Mouse (Mus musculus) limb, embryonic 11.5 days (tissue): ENCODE measurements around the gene Gbp5. TPM values are rescaled to one million over a fixed set of nuclear protein-coding genes. Genes with fewer than 3 reads are reported as not detected.
"Not testable (repeated sequence)": the region's sequence is repeated elsewhere in the genome, so short reads cannot be mapped to it uniquely, and the experiment has no call there.

Source experiments
- ATAC-seq: fragments of 200-750 bp; cut with Nextera tagmentation; 2 replicates; pipeline ENCODE4 v1.8.0; 2017; ENCODE audit warnings: low read depth; ENCODE audit not compliant: insufficient number of reproducible peaks, low FRiP score, low TSS enrichment
- DNase-seq: peaks from one replicate; pipeline ENCODE4 v3.0.0-alpha.2; 2015; ENCODE audit warnings: low spot score
- H3K27ac ChIP-seq: fragments of 300-500 bp; sonication (generic); replicated peaks from 2 replicates; pipeline ENCODE4 v1.5.1; 2014; ENCODE audit warnings: low read depth, mild to moderate bottlenecking, low read length
- H3K27me3 ChIP-seq: fragments of 300-500 bp; sonication (generic); 2 replicates; pipeline ENCODE4 v1.6.1; 2014; ENCODE audit warnings: mild to moderate bottlenecking, low read length, mixed read lengths; ENCODE audit not compliant: control insufficient read depth, insufficient read depth
- H3K36me3 ChIP-seq: fragments of 300-500 bp; sonication (generic); 2 replicates; pipeline ENCODE4 v1.6.1; 2014; ENCODE audit warnings: mild to moderate bottlenecking, low read length, moderate library complexity, mixed read lengths; ENCODE audit not compliant: control insufficient read depth, insufficient read depth
- H3K4me1 ChIP-seq: fragments of 300-500 bp; sonication (generic); 2 replicates; pipeline ENCODE4 v1.6.1; 2014; ENCODE audit warnings: low read length, mixed read lengths; ENCODE audit not compliant: control insufficient read depth, insufficient read depth
- H3K4me2 ChIP-seq: fragments of 300-500 bp; sonication (generic); 2 replicates; pipeline ENCODE4 v1.6.1; 2014; ENCODE audit warnings: low read depth, mild to moderate bottlenecking, moderate library complexity; ENCODE audit not compliant: severe bottlenecking
- H3K4me3 ChIP-seq: fragments of 300-500 bp; sonication (generic); 2 replicates; pipeline ENCODE4 v1.5.1; 2014; ENCODE audit warnings: low read depth, low read length
- H3K9ac ChIP-seq: fragments of 300-500 bp; sonication (generic); 2 replicates; pipeline ENCODE4 v1.6.1; 2014; ENCODE audit warnings: mild to moderate bottlenecking, low read length
- H3K9me3 ChIP-seq: fragments of 300-500 bp; sonication (generic); 2 replicates; pipeline ENCODE4 v1.6.1; 2016; ENCODE audit warnings: low read length; ENCODE audit not compliant: control insufficient read depth
- WGBS: fragments of 180-500 bp; shearing (Covaris S2); extraction: QIAGEN DNeasy Blood & Tissue Kit; methylation state at CpG from one replicate; pipeline ENCODE4 v1.1.7; 2014; 5-methylcytosine and 5-hydroxymethylcytosine counted together
- polyA plus RNA-seq: library from polyadenylated mRNA; unstranded; fragments of >200 nt; fragmentation: Nextera tagmentation; extraction: Ambion mirVana; gene quantifications from 2 replicates; pipeline ENCODE4 v1.2.1, GENCODE M21; 2014

Gbp5 gene
- polyA plus RNA-seq, 1 experiment from 2014 or later = not detected

DNA sequence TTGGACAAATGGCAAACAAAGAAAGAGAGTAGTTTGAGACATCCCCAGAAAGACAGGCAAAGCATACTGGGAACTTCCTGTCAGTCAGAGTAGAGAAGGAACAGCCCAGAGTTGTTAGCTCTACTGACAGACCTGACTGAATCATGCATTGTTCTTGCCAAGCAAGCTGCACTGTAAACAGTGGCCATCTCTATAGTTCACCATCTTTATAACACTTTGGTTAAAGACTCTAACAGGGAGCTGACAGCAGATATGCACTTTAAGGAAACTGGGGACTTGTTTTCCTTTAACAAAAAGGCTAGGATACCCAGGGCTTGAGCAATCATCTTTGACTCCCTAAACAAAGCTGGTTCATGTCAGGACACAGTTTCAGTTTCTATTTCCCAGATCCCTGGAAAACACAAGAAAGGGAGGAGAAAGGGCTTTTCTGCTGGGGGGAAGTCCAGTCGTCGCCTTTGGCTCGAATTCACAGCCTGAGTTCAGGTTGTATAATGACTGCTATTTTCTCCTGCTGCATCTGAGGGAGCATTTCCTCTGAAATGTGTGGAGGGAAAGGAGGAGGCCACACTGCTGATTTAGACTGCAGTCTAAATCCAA, 66.0 kb downstream of the Gbp5 start, which contains the start of gene Gbp3:
Gene Gbp3, plus strand, starts transcription at position 395 of the 597 bp plus-strand sequence.
- no peak within 1 kb of the TSS for H3K27ac ChIP-seq
- no peaks in the 10 kb centered on the region for H3K27me3 ChIP-seq
- no peak within 1 kb of the TSS for H3K9ac ChIP-seq
- DNase-seq (no peak), ATAC-seq (no peak)
- H3K4me3 ChIP-seq = peak within 1 kb of the TSS; percentile 26
- 36% methylated on average over 3 of the region's 3 CpGs for WGBS
- no peaks in the 10 kb centered on the region for H3K9me3 ChIP-seq
- H3K36me3 ChIP-seq = no peaks in the 10 kb centered on the region
- peak within 1 kb of the TSS; percentile 42 for H3K4me2 ChIP-seq
- no peaks in the 10 kb centered on the region for H3K4me1 ChIP-seq

DNA sequence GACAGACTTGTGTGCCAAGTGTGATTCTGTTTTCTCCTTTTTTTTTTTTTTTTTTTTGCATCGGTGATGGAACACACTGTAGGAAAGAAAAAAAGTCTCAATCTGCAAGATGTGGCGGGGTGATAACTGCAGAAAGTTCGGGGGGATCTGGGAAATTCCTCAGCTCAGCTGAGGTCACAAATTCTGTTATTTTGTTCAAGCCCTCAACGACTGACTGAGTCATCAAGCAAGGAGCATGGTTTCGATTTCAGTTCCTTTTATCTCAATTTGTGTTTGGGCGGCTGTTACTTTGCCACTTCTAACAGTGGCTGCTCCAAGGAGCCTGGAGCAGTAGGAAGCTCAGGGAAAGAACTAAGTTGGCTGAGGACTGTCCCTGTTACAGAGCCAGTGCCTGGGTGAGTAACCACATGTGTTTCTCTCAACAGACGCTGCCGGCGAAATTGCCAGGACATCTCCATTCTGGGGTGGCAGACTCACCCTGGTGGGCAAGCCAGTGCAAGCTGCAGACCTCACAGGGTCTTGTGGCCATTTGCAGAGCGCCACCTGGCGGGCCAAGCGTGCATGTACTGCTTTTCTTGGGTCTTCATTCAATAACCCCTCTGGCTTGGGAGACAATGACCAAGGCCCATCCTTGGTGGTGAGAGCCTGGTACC, 66.6 kb downstream of the Gbp5 start:
- Histone ChIP-seq H3K4me3 (peak overlapping the region; percentile 26), H3K9me3 (no peaks in the 10 kb centered on the region), H3K4me1 (no peaks in the 10 kb centered on the region), H3K27ac (no peak overlapping the region), H3K36me3 (no peaks in the 10 kb centered on the region), H3K4me2 (peak overlapping the region; percentile 42), H3K9ac (no peak overlapping the region), H3K27me3 (no peaks in the 10 kb centered on the region)
- 13% methylated on average over 12 of the region's 12 CpGs for WGBS
- peak; percentile 57; the same call in 1 of the 2 replicates for ATAC-seq
- DNase-seq = peak; percentile 87

- no peaks in the 10 kb centered on the region for H3K9me3 ChIP-seq
- DNase-seq (no peak), ATAC-seq (no peak)
- H3K27me3 ChIP-seq = no peaks in the 10 kb centered on the region
- WGBS = 87% methylated on average over 14 of the region's 14 CpGs
- no peaks in the 10 kb centered on the region for H3K4me1 ChIP-seq
- no peak overlapping the region for H3K4me2 ChIP-seq
- H3K27ac ChIP-seq = no peak overlapping the region
- H3K36me3 ChIP-seq = no peaks in the 10 kb centered on the region
- H3K9ac ChIP-seq = no peak overlapping the region
- H3K4me3 ChIP-seq = no peak overlapping the region
These were observed 67.4 kb downstream of the Gbp5 start for GRCm38 (mm10) chr3:142561045-142561646.

GRCm38 (mm10) chr3:142561666-142562065, 67.9 kb downstream of the Gbp5 start:
- Histone ChIP-seq H3K9me3 (no peaks in the 10 kb centered on the region), H3K9ac (no peak overlapping the region), H3K27me3 (no peaks in the 10 kb centered on the region), H3K4me1 (no peaks in the 10 kb centered on the region), H3K4me2 (no peak overlapping the region), H3K27ac (no peak overlapping the region), H3K4me3 (no peak overlapping the region), H3K36me3 (no peaks in the 10 kb centered on the region)
- ATAC-seq (no peak), DNase-seq (no peak)
- 85% methylated on average over 7 of the region's 7 CpGs for WGBS

- not testable (repeated sequence) for H3K9ac ChIP-seq, H3K27me3 ChIP-seq, H3K36me3 ChIP-seq, ATAC-seq, H3K4me3 ChIP-seq, DNase-seq, H3K9me3 ChIP-seq, H3K4me1 ChIP-seq, H3K27ac ChIP-seq, H3K4me2 ChIP-seq
- 76% methylated on average over 5 of the region's 5 CpGs for WGBS
These were observed 73.7 kb downstream of the Gbp5 start for GRCm38 (mm10) chr3:142567490-142567889.

DNA sequence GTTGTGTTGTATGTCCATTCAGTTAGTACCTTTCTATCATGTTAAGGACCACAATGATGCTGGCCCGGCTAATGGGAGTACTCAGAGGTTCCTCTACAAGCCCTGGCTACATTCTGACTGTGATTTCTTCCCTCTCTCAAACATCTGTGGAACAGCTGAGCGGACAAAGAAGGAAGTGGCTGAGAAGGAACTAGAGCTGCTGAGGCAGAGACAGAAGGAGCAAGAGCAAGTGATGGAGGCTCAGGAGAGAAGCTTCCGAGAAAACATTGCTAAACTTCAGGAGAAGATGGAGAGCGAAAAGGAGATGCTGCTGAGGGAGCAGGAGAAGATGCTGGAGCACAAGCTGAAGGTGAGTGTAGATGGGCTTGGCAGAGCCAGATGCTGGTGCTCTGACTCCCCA, 77.0 kb downstream of the Gbp5 start:
- Histone ChIP-seq H3K4me2 (no peak overlapping the region), H3K27ac (no peak overlapping the region), H3K4me3 (no peak overlapping the region), H3K36me3 (no peaks in the 10 kb centered on the region), H3K9ac (no peak overlapping the region), H3K9me3 (no peaks in the 10 kb centered on the region), H3K4me1 (no peaks in the 10 kb centered on the region), H3K27me3 (no peaks in the 10 kb centered on the region)
- ATAC-seq (no peak), DNase-seq (no peak)
- WGBS = 92% methylated on average over 4 of the region's 4 CpGs

Other genes with a start within 250 kb of the Gbp5 start
- 15.3 and 15.6 TPM in 2 replicates for gene Pdlim5, start 98.3 kb upstream of the Gbp5 start, polyA plus RNA-seq
- 1.9 TPM in 2 replicates for gene Gbp7, start 36.4 kb downstream of the Gbp5 start, polyA plus RNA-seq
- gene Gbp3, start 66.0 kb downstream of the Gbp5 start, polyA plus RNA-seq = 0.23 and 0.82 TPM in 2 replicates
- not detected in 2 replicates for gene Gbp2b, start 100.9 kb downstream of the Gbp5 start, polyA plus RNA-seq
- gene Gbp2, start 126.6 kb downstream of the Gbp5 start, polyA plus RNA-seq = 0.19 TPM in 1 of 2 replicates, not detected in the other
- gene Kyat3, start 207.1 kb downstream of the Gbp5 start, polyA plus RNA-seq = 12.0 and 13.5 TPM in 2 replicates